Mouse (Mus musculus) right cerebral cortex, adult 2 months (tissue): ENCODE results near the gene Ldhd.

Experiments used
- DNase-seq, 2 experiments: peaks; one replicate each; pipeline ENCODE4 v3.0.0; 2021 to 2022; ENCODE audit warnings: low spot score in 2 of 2

Gene Ldhd

DNA sequence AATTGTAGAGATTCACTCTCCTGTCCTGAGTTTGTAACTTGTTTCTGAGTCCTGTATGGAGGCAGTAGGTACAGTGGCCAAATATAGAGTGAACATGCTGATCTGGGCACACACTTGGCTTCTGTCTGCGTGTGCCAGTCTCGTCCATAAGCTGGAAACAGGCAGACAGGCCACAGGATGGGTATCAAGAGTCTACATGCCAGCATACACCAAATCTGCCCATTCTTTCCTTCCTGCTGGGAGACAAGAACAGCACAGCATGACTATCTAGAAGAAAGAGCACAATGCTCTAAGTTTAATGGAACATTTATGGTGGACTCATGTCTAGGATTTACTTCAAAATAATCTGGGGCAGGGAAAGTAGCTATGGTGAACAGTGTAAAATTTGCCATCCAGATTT, 35.2 kb downstream of the Ldhd start:
- no peak for DNase-seq

DNA sequence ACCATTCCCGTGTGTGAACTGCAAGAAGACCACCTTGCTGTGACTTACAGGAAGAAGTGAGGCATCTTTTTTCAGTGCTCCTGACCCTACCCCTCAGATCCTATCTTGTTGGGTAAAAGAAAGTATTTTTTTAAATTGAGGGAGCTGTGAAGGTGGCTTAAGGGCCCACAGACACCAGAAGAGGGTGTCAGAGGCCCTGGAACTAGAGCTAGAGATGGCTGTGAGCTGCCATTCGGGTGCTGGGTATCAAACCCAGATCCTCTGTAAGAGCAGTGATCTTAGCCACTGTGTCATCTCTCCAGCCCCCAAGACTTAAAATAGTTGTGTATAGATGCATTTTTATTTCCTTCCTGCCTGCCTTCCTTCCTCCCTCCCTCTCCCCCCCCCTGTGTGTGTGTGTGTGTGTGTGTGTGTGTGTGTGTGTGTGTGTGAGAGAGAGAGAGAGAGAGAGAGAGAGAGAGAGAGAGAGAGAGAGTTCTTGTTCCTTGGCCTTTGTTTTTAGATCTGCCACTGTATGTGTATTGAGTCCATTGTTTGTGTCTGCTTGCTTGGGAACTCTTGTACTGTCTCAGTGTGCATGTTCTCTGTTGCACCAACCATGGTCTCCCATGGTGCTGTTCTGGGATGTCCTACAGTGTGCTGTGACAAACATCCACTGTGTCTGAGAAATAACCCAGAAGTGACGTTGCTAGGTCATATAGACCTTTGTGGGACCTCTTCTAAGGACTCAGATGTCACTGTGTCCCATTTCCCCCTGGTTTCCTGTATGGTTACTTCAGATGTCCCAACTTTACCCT, 35.9 kb downstream of the Ldhd start:
- no peak for DNase-seq

- no peak for DNase-seq
Measured at GRCm38 (mm10) chr8:111592390-111592910, 37.7 kb downstream of the Ldhd start.

DNA sequence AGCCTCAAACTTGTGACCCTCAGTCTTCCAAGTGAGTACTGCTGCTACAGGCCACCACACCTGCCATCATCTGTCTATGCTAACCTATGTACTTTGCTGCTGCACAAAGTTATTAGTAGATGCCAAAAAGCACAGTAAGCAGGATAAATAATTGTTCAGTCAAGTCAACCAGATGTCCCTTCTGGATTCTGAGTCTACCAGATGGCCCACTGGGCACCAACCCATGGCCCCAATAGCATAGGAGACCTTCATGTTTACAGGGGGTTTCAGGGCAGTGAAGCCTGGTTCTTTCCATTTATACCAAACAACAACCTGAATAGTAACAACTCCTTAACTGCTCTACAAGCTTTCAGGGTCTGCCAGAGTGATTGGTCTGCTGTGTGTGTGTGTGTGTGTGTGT, 39.0 kb downstream of the Ldhd start:
- DNase-seq, result no peak

DNA sequence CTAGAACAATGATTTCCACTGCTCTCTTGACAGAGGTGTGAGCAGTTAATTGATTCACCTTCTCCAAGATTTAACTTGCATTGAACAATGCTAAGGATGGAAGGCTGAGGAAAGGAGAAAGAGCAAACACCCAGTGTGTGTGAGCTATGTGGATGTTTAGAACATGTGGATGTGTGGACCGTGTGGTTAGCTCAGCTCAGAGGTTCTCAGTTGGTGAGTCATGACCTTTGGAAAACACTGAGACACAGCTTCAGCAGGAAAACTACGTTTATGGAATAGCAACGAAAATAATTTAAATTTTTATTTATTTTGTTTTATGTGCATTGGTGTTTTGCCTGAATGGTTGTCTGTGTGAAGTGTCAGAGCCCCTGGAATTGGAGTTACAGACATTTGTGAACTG, 40.0 kb downstream of the Ldhd start:
- DNase-seq, result no peak

- DNase-seq, result no peak
Measured at GRCm38 (mm10) chr8:111588336-111588735, 41.8 kb downstream of the Ldhd start.

GRCm38 (mm10) chr8:111587545-111588094, 42.6 kb downstream of the Ldhd start:
- no peak for DNase-seq

DNA sequence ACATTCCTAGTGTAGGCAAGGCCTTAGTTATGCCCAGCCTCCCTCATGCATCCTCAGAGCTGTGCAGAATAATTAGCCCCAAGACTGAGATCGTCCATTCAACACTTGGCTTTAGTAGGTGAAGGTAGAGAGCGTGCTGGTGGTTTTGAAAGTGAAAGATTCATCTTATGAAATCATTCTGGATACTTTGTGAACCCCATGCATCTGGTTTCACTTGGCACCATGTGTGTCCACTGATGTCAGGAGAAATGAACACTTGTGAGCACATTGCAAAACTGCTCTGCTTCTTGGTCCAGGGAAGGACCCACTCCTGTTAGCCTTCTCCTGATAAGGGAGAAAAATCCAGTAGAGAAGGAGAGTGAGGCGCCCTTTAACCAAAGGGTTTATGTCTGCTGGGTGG, 45.2 kb downstream of the Ldhd start:
- no peak for DNase-seq

GRCm38 (mm10) chr8:111582386-111582785, 47.8 kb downstream of the Ldhd start:
- no peak for DNase-seq

DNA sequence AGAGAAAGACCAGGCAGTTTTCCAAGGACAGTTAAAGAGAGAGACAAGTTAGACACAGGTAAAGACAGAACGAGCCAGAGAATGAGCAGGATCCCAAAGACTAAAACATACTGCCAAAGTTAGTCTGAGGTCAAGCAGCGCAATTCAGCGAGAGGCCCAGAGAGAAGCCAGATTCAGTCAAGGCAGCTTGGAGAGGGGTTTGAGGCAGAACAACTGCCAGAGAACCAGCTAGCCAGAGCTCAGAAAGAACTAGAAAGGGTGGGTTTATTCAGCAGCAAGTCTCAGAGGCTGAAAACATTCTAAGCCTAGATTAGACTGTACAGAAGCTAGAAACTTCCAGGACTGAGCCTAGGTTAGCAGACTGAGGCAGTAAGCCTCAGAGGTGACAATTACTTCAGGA, 49.9 kb downstream of the Ldhd start:
- DNase-seq, result no peak

GRCm38 (mm10) chr8:111579318-111579717, 50.9 kb downstream of the Ldhd start:
- DNase-seq, result no peak

GRCm38 (mm10) chr8:111577880-111578533, 52.2 kb downstream of the Ldhd start:
- no peak for DNase-seq

GRCm38 (mm10) chr8:111576501-111576900, 53.7 kb downstream of the Ldhd start:
- DNase-seq, result peak in 1 of 2 experiments; percentile 35

- DNase-seq, result no peak
Measured at GRCm38 (mm10) chr8:111575492-111575891, 54.7 kb downstream of the Ldhd start.

- no peak for DNase-seq
Measured at GRCm38 (mm10) chr8:111574016-111574415, 56.2 kb downstream of the Ldhd start.
